Mouse (Mus musculus) adrenal gland (tissue): Measurements from ENCODE around the gene Ano8.
"Not testable (repeated sequence)": the region's sequence is repeated elsewhere in the genome, so short reads cannot be mapped to it uniquely, and the experiment has no call there.

Experiments used
- intact Hi-C: fragments of 180-260 bp; cut with DNase I; formaldehyde crosslinking; loops from one replicate; pipeline ENCODE4 v1.15.1; 2025

Gene Ano8

DNA sequence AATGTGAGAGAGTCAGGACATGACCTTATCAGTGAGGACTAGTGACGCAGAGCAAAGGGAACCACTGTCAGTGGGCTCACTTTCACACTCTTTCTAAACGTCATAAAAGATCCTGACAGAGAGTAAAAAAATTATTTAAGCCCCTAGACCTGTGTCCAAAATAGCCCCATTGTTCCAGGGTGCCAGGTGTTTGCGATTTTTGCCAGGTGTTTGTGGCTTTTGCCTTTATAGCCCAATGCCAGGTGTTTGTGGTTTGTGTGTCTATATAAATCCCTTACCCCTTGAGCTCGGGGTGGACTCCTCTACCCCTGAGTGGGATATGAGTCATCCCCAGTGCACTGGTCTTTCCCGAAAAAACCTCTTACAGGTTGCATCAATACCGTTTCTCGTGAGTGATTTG lies 40.7 kb downstream of the Ano8 start:
- intact Hi-C loops = loop anchor here (10.0 kb wide), 1 partner anchor 210 kb away; no protein-coding TSS in a partner anchor

DNA sequence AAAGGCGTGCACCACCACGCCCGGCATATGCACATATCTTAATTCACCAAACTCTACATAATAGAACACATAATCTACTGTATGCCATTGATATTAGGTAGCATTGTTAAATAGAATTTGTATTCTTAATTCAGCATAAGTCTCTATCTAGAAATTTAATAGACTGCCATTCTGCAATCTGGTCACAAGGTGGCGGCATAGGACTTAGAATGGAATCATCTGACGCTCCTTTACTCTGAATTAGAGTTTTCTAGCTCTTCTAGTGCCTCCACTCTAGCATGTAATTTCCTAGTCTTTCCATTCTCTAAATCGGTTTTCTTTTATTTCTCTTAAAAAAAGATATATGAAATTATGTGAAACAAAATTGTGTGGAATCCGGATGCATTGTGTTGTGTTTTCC lies 44.4 kb downstream of the Ano8 start:
- intact Hi-C loops = loop anchor here (2.0 to 10.0 kb wide), 2 partner anchors 79 to 213 kb away; no protein-coding TSS in a partner anchor

DNA sequence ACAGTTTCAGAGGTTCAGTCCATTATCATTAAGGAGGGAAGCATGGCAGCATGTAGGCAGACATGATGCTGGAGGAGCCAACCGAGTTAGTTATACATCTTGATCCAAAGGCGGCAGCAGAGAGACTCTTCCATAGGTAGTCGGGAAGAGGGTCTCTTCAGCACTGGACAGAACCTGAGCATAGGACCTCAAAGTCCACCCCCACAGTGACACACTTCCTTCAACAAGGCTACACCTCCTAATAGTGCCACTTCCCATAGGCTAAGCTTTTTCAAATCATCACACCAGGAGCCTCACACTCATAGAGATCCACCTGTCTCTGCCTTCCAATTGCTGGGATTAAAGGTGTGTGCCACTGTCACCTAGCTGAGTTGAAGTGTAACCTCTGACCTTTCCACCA lies 48.7 kb downstream of the Ano8 start:
- intact Hi-C loops = no loop called here

DNA sequence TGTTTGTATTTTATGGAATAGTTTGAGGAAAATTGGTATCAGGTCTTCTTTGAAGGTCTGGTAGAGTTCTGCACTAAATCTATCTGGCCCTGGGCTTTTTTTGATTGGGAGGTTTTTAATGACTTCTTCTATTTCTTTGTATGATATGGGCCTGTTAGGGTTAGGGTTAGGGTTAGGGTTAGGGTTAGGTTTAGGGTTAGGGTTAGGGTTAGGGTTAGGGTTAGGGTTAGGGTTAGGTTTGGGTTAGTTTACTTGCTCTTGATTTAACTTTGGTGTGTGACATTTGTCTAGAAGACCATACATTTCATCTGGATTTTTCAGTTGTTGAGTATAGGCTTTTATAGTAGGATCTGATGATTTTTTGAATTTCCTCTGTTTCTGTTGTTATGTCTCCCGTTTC lies 52.8 kb downstream of the Ano8 start:
- intact Hi-C loops = not testable (repeated sequence)
